ENCODE assay signal across 27 mouse cellular contexts in the genomic region with DNA sequence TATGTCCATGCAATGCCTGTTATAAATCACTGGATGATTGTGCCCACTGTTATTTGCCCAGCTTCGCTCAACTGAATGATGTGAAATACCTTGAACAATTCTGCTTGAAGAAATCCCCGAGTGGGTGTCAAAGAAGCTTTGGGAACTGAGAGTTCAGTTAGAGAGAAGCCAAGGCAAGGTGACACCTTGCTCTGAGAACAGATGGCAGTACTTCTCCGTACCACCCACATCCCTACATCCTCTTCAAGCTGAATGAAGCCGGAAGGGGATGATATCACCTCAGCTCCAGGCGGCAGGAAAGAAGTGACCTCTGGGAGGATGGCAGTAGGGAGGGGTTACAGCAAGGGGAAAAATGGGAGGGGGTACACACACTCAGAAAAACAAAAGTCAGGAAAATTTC. TPM values are rescaled to one million over a fixed set of nuclear protein-coding genes. Genes with fewer than 3 reads are reported as not detected.
A peak's percentile ranks its signal among the peaks of the same experiment; 100 is the strongest.
DNase-seq lines count a peak whose midpoint lies in the region; ATAC-seq and TF ChIP-seq lines count a peak whose summit lies in the region.
"Had no signal": no experiment of that assay in that cellular context is flagged by ENCODE, and none has a peak within 500 bp of the region (broad histone marks: within the 10 kb centered on the region; RNA-seq: fewer than 3 reads in every experiment).

No protein-coding gene starts in this region.

- 70% methylated on average over 5 of the region's 5 CpGs for WGBS in midbrain, embryonic 11.5 days
- 76% methylated on average over 5 of the region's 5 CpGs for WGBS in midbrain, postnatal 0 days
- WGBS in kidney, embryonic 16.5 days = 24% methylated on average over 5 of the region's 5 CpGs

- H3K9me3 ChIP-seq in midbrain, embryonic 11.5 days (ENCODE audit: control insufficient read depth, low read length) = no peaks in the 10 kb centered on the region
- H3K9me3 ChIP-seq in midbrain, postnatal 0 days (ENCODE audit: low read length) = 0 out of 2 replicates have a peak, but pooled peaks cover 3% of the 10 kb centered on the region
- H3K9me3 ChIP-seq in E14TG2a.4 (ENCODE audit: low read length) = 0 out of 2 replicates have a peak, but pooled peaks cover 4% of the 10 kb centered on the region
- H3K9me3 ChIP-seq in kidney, embryonic 16.5 days (ENCODE audit: low read length) = no peaks in the 10 kb centered on the region
- H3K9me3 ChIP-seq: liver, embryonic 15.5 days; midbrain, embryonic 15.5 days had no signal

- H3K36me3 ChIP-seq in midbrain, embryonic 11.5 days (ENCODE audit: control insufficient read depth, insufficient read depth, low read length) = no peaks in the 10 kb centered on the region
- no peaks in the 10 kb centered on the region for H3K36me3 ChIP-seq in midbrain, postnatal 0 days (ENCODE audit: insufficient read depth, low read length)
- no peaks in the 10 kb centered on the region for H3K36me3 ChIP-seq in E14TG2a.4 (ENCODE audit: insufficient read depth, low read length)
- H3K36me3 ChIP-seq in kidney, embryonic 16.5 days (ENCODE audit: insufficient read depth, low read length) = no peaks in the 10 kb centered on the region
- H3K36me3 ChIP-seq: heart, embryonic 12.5 days; hindbrain, embryonic 13.5 days; limb, embryonic 12.5 days; liver, embryonic 15.5 days; midbrain, embryonic 15.5 days had no signal

- ATAC-seq in frontal cortex, adult (ENCODE audit: low TSS enrichment) = 0 out of 2 replicates have a peak, but pooled peaks have one; percentile 7
- ATAC-seq in midbrain, embryonic 11.5 days (ENCODE audit: low FRiP score) = no peak
- no peak for ATAC-seq in midbrain, postnatal 0 days (ENCODE audit: low FRiP score)
- no peak for ATAC-seq in kidney, embryonic 16.5 days (ENCODE audit: low FRiP score, low TSS enrichment)
- ATAC-seq: forebrain, embryonic 13.5 days; intestine, embryonic 16.5 days; midbrain, embryonic 15.5 days had no signal

- no peak overlapping the region for H3K27ac ChIP-seq in midbrain, embryonic 11.5 days (ENCODE audit: low read depth, low read length)
- H3K27ac ChIP-seq in midbrain, postnatal 0 days (ENCODE audit: low read depth, low read length) = no peak overlapping the region
- H3K27ac ChIP-seq in kidney, embryonic 16.5 days (ENCODE audit: low read length) = no peak overlapping the region
- H3K27ac ChIP-seq: forebrain, embryonic 13.5 days; heart, adult 2 months; hindbrain, embryonic 13.5 days; limb, embryonic 12.5 days; liver, embryonic 15.5 days; midbrain, embryonic 15.5 days; stomach, postnatal 0 days had no signal

- no peak for TF ChIP-seq CTCF in midbrain, postnatal 0 days (IDR thresholded peaks at IDR 0.05)
- TF ChIP-seq CTCF in E14TG2a.4 (conservative IDR thresholded peaks at IDR 0.05; ENCODE audit: low read length) = no peak

- H3K4me3 ChIP-seq in midbrain, embryonic 11.5 days (ENCODE audit: low read depth, low read length) = no peak overlapping the region
- no peak overlapping the region for H3K4me3 ChIP-seq in midbrain, postnatal 0 days (ENCODE audit: low read depth, low read length)
- peak overlapping the region; percentile 32; the same call in 1 of the 2 replicates for H3K4me3 ChIP-seq in E14TG2a.4 (replicated peaks; ENCODE audit: low read length)
- no peak overlapping the region for H3K4me3 ChIP-seq in kidney, embryonic 16.5 days (ENCODE audit: low read length)
- H3K4me3 ChIP-seq: forebrain, embryonic 13.5 days; heart, adult 2 months; heart, embryonic 12.5 days; hindbrain, embryonic 13.5 days; limb, embryonic 12.5 days; liver, embryonic 15.5 days; midbrain, embryonic 15.5 days had no signal

- no peak overlapping the region for H3K9ac ChIP-seq in midbrain, embryonic 11.5 days (ENCODE audit: low read length)
- no peak overlapping the region for H3K9ac ChIP-seq in midbrain, postnatal 0 days (replicated peaks; ENCODE audit: low read length, poor library complexity, severe bottlenecking)
- H3K9ac ChIP-seq in kidney, embryonic 16.5 days (replicated peaks; ENCODE audit: low read length) = no peak overlapping the region
- H3K9ac ChIP-seq: forebrain, embryonic 13.5 days; heart, embryonic 12.5 days; hindbrain, embryonic 13.5 days; limb, embryonic 12.5 days; liver, embryonic 15.5 days; lung, embryonic 14.5 days; midbrain, embryonic 15.5 days had no signal

- peaks cover 6% of the 10 kb centered on the region for H3K4me1 ChIP-seq in midbrain, embryonic 11.5 days (ENCODE audit: control insufficient read depth, insufficient read depth, low read length)
- peaks cover 5% of the 10 kb centered on the region; the same call in 1 of the 2 replicates for H3K4me1 ChIP-seq in midbrain, postnatal 0 days (ENCODE audit: insufficient read depth, low read length)
- peaks cover 78% of the 10 kb centered on the region for H3K4me1 ChIP-seq in E14TG2a.4 (replicated peaks; ENCODE audit: low read depth, low read length)
- H3K4me1 ChIP-seq in kidney, embryonic 16.5 days (ENCODE audit: insufficient read depth, low read length) = no peaks in the 10 kb centered on the region; the same call in 1 of the 2 replicates

- no peak overlapping the region for H3K4me2 ChIP-seq in midbrain, embryonic 11.5 days
- no peak overlapping the region for H3K4me2 ChIP-seq in midbrain, postnatal 0 days (ENCODE audit: low read depth, low read length, poor library complexity, severe bottlenecking)
- H3K4me2 ChIP-seq in kidney, embryonic 16.5 days (replicated peaks; ENCODE audit: low read depth, low read length) = no peak overlapping the region
- H3K4me2 ChIP-seq: forebrain, embryonic 13.5 days; heart, embryonic 12.5 days; hindbrain, embryonic 13.5 days; limb, embryonic 12.5 days; liver, embryonic 15.5 days; lung, embryonic 14.5 days; midbrain, embryonic 15.5 days had no signal

- no peak for DNase-seq in frontal cortex, postnatal 25 days (ENCODE audit: low spot score in 2 of 2)
- peak; percentile 19 for DNase-seq in midbrain, embryonic 11.5 days (ENCODE audit: low spot score, missing footprints)
- no peak for DNase-seq in midbrain, postnatal 0 days (ENCODE audit: low spot score)
- DNase-seq in brain, adult 2 months (ENCODE audit: low read depth, low spot score) = peak; percentile 78
- DNase-seq: adrenal gland, postnatal 36 days; cerebellum, adult 2 months; cerebellum, postnatal 14 days; heart, adult 2 months; heart, postnatal 4 days; kidney, adult 9 months; kidney, postnatal 25 days; lung, embryonic 14.5 days; lung, postnatal 14 days; thymus, adult 2 months; thymus, postnatal 36 days had no signal

- H3K27me3 ChIP-seq in midbrain, embryonic 11.5 days (ENCODE audit: control insufficient read depth, insufficient read depth, low read length) = 0 out of 2 replicates have a peak, but pooled peaks cover 2% of the 10 kb centered on the region
- no peaks in the 10 kb centered on the region for H3K27me3 ChIP-seq in midbrain, postnatal 0 days (ENCODE audit: insufficient read depth, low read length)
- H3K27me3 ChIP-seq in E14TG2a.4 (ENCODE audit: insufficient read depth, low read length) = no peaks in the 10 kb centered on the region
- no peaks in the 10 kb centered on the region for H3K27me3 ChIP-seq in kidney, embryonic 16.5 days (ENCODE audit: insufficient read depth, low read length)
- H3K27me3 ChIP-seq: forebrain, embryonic 13.5 days; heart, embryonic 12.5 days; limb, embryonic 12.5 days; midbrain, embryonic 15.5 days had no signal

RNA-seq across cellular contexts. Expression of a gene that starts 3.7 kb away (rescaled TPM):
- polyA plus RNA-seq in midbrain, embryonic 11.5 days (2014; fragmentation: Nextera tagmentation; extraction: Ambion mirVana) = 10.0 and 11.4 TPM in 2 replicates
- 39.6 and 45.5 TPM in 2 replicates for total RNA-seq in midbrain, postnatal 0 days (2014; rRNA removed)
- polyA plus RNA-seq in midbrain, postnatal 0 days (2015; fragmentation: Nextera tagmentation; extraction: Ambion mirVana) = 21.0 and 22.1 TPM in 2 replicates
- 16.0 and 16.1 TPM in 2 replicates for polyA plus RNA-seq in kidney, embryonic 16.5 days (2015; fragmentation: Nextera tagmentation; extraction: Ambion mirVana)

RNA-seq across cellular contexts. Expression of a gene that starts 26.4 kb away (rescaled TPM):
- polyA plus RNA-seq in midbrain, embryonic 11.5 days (2014; fragmentation: Nextera tagmentation; extraction: Ambion mirVana) = 0.82 and 1.5 TPM in 2 replicates
- total RNA-seq in midbrain, postnatal 0 days (2014; rRNA removed) = 0.05 TPM in 2 replicates
- 0.29 and 0.38 TPM in 2 replicates for polyA plus RNA-seq in midbrain, postnatal 0 days (2015; fragmentation: Nextera tagmentation; extraction: Ambion mirVana)
- 4.2 and 5.0 TPM in 2 replicates for polyA plus RNA-seq in kidney, embryonic 16.5 days (2015; fragmentation: Nextera tagmentation; extraction: Ambion mirVana)
- total RNA-seq: neutrophil, adult 5-6 weeks had no signal

RNA-seq across cellular contexts. Expression of a gene that starts 43.5 kb away (rescaled TPM):
- 12.5 and 15.0 TPM in 2 replicates for polyA plus RNA-seq in midbrain, embryonic 11.5 days (2014; fragmentation: Nextera tagmentation; extraction: Ambion mirVana)
- total RNA-seq in midbrain, postnatal 0 days (2014; rRNA removed) = 4.9 and 7.8 TPM in 2 replicates
- 6.6 and 7.9 TPM in 2 replicates for polyA plus RNA-seq in midbrain, postnatal 0 days (2015; fragmentation: Nextera tagmentation; extraction: Ambion mirVana)
- polyA plus RNA-seq in kidney, embryonic 16.5 days (2015; fragmentation: Nextera tagmentation; extraction: Ambion mirVana) = 20.1 and 21.6 TPM in 2 replicates

Comparison
In these comparisons a context has a peak if more than half of its experiments do, and no peak if none do; other contexts are left out.
1. DNase-seq: peak in midbrain, embryonic 11.5 days (single experiment) and brain, adult 2 months (single experiment); none in frontal cortex, postnatal 25 days (0 of 2) and midbrain, postnatal 0 days (single experiment).